Mouse (Mus musculus): ENCODE data around the gene Xk. TPM values are rescaled to one million over a fixed set of nuclear protein-coding genes. Genes with fewer than 3 reads are reported as not detected.
"Not testable (repeated sequence)": the region's sequence is repeated elsewhere in the genome, so short reads cannot be mapped to it uniquely, and the experiment has no call there.

Xk gene
- polyA plus RNA-seq, 1 experiment from 2014 or later: 4.7 TPM

DNA sequence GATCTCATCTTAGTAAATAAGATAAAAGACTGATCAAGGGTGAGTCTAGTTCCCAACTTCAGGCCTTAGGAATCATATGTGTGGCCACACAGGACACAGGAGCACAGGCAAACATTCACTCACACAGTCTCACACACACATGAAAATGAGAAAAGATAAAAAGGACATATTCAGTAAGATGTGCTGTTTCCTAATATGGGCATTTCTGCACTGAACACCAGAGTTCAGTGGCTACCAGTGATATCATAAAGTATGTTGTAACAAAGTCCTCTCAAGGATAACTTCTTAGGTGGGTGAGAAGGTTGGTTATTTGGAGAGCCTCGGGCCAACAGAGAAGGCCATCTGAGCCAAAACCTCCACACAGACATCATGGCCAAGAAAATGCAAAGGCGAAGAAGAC lies 77.8 kb downstream of the Xk start, which contains the start of gene H2al1k:
H2al1k (plus strand) TSS at position 301 of the 400 bp plus-strand sequence.
- not testable (repeated sequence) for H3K9me3 ChIP-seq (ENCODE audit: control insufficient read depth, low read length); ATAC-seq (replicated peaks; ENCODE audit: low FRiP score); DNase-seq (ENCODE audit: low spot score); H3K4me2 ChIP-seq (ENCODE audit: low read depth, low read length, severe bottlenecking); H3K27ac ChIP-seq (ENCODE audit: low read depth, low read length); H3K36me3 ChIP-seq (ENCODE audit: control insufficient read depth, insufficient read depth, low read length); H3K27me3 ChIP-seq (ENCODE audit: control insufficient read depth, insufficient read depth, low read length); H3K9ac ChIP-seq (ENCODE audit: low read length); H3K4me3 ChIP-seq (ENCODE audit: low read depth, low read length); H3K4me1 ChIP-seq (replicated peaks; ENCODE audit: control insufficient read depth, insufficient read depth, low read length)
- no CpG with 5 or more reads among the region's 2 CpGs for WGBS

Other genes starting within 250 kb of the Xk start
- gene Fthl17e, start 239.3 kb upstream of the Xk start, polyA plus RNA-seq (2014; fragmentation: Nextera tagmentation; extraction: Ambion mirVana): not detected in 2 replicates
- gene Fthl17f, start 209.7 kb upstream of the Xk start, polyA plus RNA-seq (2014; fragmentation: Nextera tagmentation; extraction: Ambion mirVana): not detected in 2 replicates
- gene 4930402K13Rik, start 168.2 kb upstream of the Xk start, polyA plus RNA-seq (2014; fragmentation: Nextera tagmentation; extraction: Ambion mirVana): not detected in 2 replicates
- gene Lancl3, start 72.9 kb upstream of the Xk start, polyA plus RNA-seq (2014; fragmentation: Nextera tagmentation; extraction: Ambion mirVana): 0.55 and 0.75 TPM in 2 replicates
- gene Gm14862, start 15.9 kb upstream of the Xk start, polyA plus RNA-seq (2014; fragmentation: Nextera tagmentation; extraction: Ambion mirVana): not detected in 2 replicates
- gene H2al1m, start 11.0 kb downstream of the Xk start, polyA plus RNA-seq (2014; fragmentation: Nextera tagmentation; extraction: Ambion mirVana): not detected in 2 replicates
- gene H2al1k, start 77.9 kb downstream of the Xk start, polyA plus RNA-seq (2014; fragmentation: Nextera tagmentation; extraction: Ambion mirVana): not detected in 2 replicates
- gene Cybb, start 215.0 kb downstream of the Xk start, polyA plus RNA-seq (2014; fragmentation: Nextera tagmentation; extraction: Ambion mirVana): 0.63 and 0.96 TPM in 2 replicates